Mouse (Mus musculus): Measurements from ENCODE around the gene Rbl2. TPM values are rescaled to one million over a fixed set of nuclear protein-coding genes. Genes with fewer than 3 reads are reported as not detected.

Gene Rbl2
- total RNA-seq, 2 experiments from 2014 or later: 28.7 to 32.0 TPM

DNA sequence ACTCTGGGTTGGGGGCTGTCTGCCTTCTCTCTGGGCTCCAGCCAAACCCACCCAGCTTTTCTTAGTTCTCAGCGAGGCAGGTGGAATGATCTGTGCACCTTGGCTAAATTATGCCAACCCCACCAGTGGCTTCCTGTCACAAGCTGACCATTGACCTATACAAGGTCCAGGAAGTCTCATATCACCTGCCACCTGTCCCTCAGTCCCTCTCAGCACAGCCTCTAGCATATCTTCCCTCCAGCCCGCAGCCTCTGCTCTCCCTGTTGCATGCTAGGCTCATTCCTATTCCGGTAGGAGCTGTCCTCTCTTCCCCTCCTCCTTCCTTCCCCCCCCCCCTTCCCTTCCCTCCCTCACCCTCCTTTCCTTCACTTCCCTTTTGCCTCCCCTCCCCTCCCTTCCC lies 79.4 kb downstream of the Rbl2 start:
- no peak for DNase-seq (ENCODE audit: extremely low spot score in 1 of 2, low spot score in 2 of 2)
- intact Hi-C loops (cut with DNase I): no loop called here

DNA sequence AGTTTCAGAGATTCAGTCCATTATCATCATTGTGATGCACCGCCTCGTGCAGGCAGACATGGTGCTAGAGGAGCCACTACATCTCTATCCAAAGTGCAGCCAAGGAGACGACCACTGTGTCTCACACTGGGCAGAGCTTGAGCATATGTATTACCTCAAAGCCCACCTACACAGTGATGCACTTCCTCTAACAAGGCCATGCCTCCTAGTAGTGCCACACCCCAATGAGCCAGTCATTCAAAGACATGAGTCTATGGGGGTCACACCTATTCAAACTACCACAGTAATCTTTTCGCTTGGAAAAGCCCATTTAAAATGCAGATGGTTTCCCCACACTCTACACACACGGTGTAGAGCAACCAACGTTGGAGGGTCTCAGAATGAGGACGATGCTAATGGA lies 81.7 kb downstream of the Rbl2 start:
- intact Hi-C loops (cut with DNase I): no loop called here
- no peak for DNase-seq (ENCODE audit: extremely low spot score in 1 of 2, low spot score in 2 of 2)

- no peak for DNase-seq (ENCODE audit: extremely low spot score in 1 of 2, low spot score in 2 of 2)
- intact Hi-C loops (cut with DNase I): no loop called here
Observed at GRCm38 (mm10) chr8:91153831-91154230, 84.0 kb downstream of the Rbl2 start.

DNA sequence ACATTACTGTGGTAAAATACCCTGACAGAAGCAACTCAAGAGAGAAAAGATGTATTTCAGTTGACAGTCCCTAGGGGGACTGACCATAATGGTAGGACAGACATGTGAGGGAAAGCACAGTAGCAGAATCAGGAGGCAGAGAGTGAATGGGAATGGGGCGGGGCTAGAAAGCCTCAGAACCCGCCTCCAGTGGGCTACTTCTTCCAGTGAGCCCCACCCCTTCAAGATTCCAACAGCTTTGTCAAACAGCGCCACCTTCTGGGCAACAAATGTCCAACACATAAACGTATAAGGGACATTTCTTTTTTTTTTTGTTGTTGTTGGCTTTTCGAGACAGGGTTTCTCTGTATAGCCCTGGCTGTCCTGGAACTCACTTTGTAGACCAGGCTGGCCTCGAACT lies 84.7 kb downstream of the Rbl2 start:
- intact Hi-C loops (cut with DNase I): no loop called here
- DNase-seq (ENCODE audit: extremely low spot score in 1 of 2, low spot score in 2 of 2): peak in 1 of 2 experiments; percentile 49

DNA sequence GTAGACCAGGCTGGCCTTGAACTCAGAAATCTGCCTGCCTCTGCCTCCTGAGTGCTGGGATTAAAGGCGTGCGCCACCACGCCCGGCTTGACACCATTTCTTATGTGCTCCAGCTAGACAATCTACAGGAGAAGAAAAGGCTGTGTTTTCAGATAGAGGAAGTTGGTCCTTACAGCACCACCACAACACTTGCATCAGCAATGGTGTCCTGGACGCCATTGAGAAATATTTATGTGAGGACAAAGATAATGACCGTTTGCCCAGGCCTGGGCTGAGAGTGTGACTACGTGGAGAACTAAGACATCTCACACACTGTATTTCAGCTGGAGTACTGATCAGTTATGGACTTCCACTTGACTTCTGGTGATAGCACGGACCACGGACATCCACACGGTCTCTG lies 88.8 kb downstream of the Rbl2 start:
- intact Hi-C loops (cut with DNase I): no loop called here
- DNase-seq (ENCODE audit: extremely low spot score in 1 of 2, low spot score in 2 of 2): no peak

GRCm38 (mm10) chr8:91159959-91160800 lies 90.3 kb downstream of the Rbl2 start:
- intact Hi-C loops (cut with DNase I): no loop called here
- DNase-seq (ENCODE audit: extremely low spot score in 1 of 2, low spot score in 2 of 2): no peak

GRCm38 (mm10) chr8:91170152-91170551 lies 100.3 kb downstream of the Rbl2 start:
- intact Hi-C loops (cut with DNase I): no loop called here
- DNase-seq (ENCODE audit: extremely low spot score in 1 of 2, low spot score in 2 of 2): no peak

DNA sequence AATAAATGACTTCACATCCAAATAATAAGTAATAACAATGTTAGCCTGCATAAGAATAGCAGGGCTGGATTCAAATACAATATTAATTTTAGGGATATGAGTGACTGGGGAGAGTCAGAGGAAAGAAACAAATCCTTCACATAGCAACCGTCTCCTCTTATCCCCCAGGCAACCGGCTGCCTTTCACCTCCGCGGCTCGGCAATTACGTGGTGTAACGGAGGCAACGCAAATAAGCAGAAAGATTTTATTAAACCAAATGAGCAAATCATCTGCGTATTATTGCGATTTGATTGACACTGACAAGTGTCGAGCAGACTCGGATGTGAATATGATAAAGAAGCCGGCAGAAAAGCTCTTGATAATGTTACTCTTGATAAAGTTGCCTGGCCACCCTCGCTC lies 101.1 kb downstream of the Rbl2 start:
- no peak for DNase-seq (ENCODE audit: extremely low spot score in 1 of 2, low spot score in 2 of 2)
- intact Hi-C loops (cut with DNase I): no loop called here

DNA sequence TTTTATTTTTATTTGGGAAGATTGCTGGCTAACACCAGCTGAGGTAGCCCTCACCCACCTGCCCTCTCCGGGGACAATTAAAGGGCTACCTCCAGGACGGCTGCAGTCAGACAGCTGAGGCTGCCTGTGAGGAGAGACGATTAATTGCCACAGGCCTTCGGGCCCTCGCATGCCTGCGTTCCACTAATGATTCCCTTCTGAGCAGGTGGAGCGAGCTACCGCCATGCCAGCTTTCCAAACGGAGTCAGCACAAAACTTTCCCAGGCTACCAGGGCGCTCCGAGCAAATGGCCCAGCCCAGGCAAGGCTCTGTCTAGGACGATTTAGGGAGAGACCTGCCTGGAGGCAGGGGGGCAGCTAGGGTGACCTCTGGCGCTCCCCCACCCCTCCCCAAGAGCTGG lies 101.7 kb downstream of the Rbl2 start:
- no peak for DNase-seq (ENCODE audit: extremely low spot score in 1 of 2, low spot score in 2 of 2)
- intact Hi-C loops (cut with DNase I): no loop called here

Other genes with a start within 250 kb of the Rbl2 start
- gene Chd9, start 241.7 kb upstream of the Rbl2 start, total RNA-seq (2021): 100 to 1,000 TPM in 1 of 2 experiments, 10 to 100 TPM in 1; 97.6 to 104 TPM
- 10 to 100 TPM; 68.3 to 69.0 TPM for gene Aktip, start 129.9 kb downstream of the Rbl2 start, total RNA-seq (2021)
- gene Rpgrip1l, start 243.2 kb downstream of the Rbl2 start, total RNA-seq (2021): 10 to 100 TPM; 24.4 to 30.4 TPM
- 100 to 1,000 TPM; 122 to 128 TPM for gene Fto, start 243.5 kb downstream of the Rbl2 start, total RNA-seq (2021)